Mouse (Mus musculus) adrenal gland, postnatal 36 days (tissue): ENCODE measurements at regions not wholly inside any gene's neighbourhood (a gene's known extent, or its start where the extent isn't known, plus 50 kb on each side); places are given as distances from the start of the nearest gene placed in this dataset.

Source experiments
- DNase-seq, 2 experiments: peaks; one replicate each; pipeline ENCODE4 v3.0.0; 2021; ENCODE audit warnings: mixed read lengths in 1 of 2

- no peak for DNase-seq
Observed at GRCm38 (mm10) chr14:118422351-118423001, 155.7 kb downstream of the Gm9376 start.

- DNase-seq = no peak
Observed at GRCm38 (mm10) chr14:118423269-118423668, 156.5 kb downstream of the Gm9376 start.

GRCm38 (mm10) chr14:118426562-118426961 lies 159.8 kb downstream of the Gm9376 start:
- no peak for DNase-seq

- DNase-seq = no peak
Observed at GRCm38 (mm10) chr14:118430286-118430685, 163.5 kb downstream of the Gm9376 start.

GRCm38 (mm10) chr14:118430740-118431139 lies 164.0 kb downstream of the Gm9376 start:
- no peak for DNase-seq

- DNase-seq = no peak
Observed at GRCm38 (mm10) chr14:118431241-118431882, 164.6 kb downstream of the Gm9376 start.
